Mouse (Mus musculus) hindbrain, embryonic 14.5 days (tissue): Measurements from ENCODE around the gene Usp48. TPM values are rescaled to one million over a fixed set of nuclear protein-coding genes. Genes with fewer than 3 reads are reported as not detected.
"Not testable (repeated sequence)": the region's sequence is repeated elsewhere in the genome, so short reads cannot be mapped to it uniquely, and the experiment has no call there.

ENCODE experiments used
- ATAC-seq: fragments of 200-750 bp; cut with Nextera tagmentation; 2 replicates; pipeline ENCODE4 v1.8.0; 2017; ENCODE audit warnings: moderate number of reproducible peaks, mild to moderate bottlenecking, moderate TSS enrichment, moderate library complexity; ENCODE audit not compliant: low FRiP score
- DNase-seq: peaks from one replicate; pipeline ENCODE4 v3.0.0-alpha.2; 2015; ENCODE audit warnings: low spot score
- H3K27ac ChIP-seq: fragments of 300-500 bp; sonication (generic); 2 replicates; pipeline ENCODE4 v1.5.1; 2014; ENCODE audit warnings: mild to moderate bottlenecking, moderate library complexity
- H3K27me3 ChIP-seq: fragments of 300-500 bp; sonication (generic); 2 replicates; pipeline ENCODE4 v1.6.1; 2014; ENCODE audit warnings: mild to moderate bottlenecking, low read length, mixed read lengths; ENCODE audit not compliant: control insufficient read depth, insufficient read depth
- H3K36me3 ChIP-seq: fragments of 300-500 bp; sonication (generic); replicated peaks from 2 replicates; pipeline ENCODE4 v1.6.1; 2014; ENCODE audit not compliant: control insufficient read depth, insufficient read depth
- H3K4me1 ChIP-seq: fragments of 300-500 bp; sonication (generic); replicated peaks from 2 replicates; pipeline ENCODE4 v1.6.1; 2014; ENCODE audit warnings: antibody characterized with exemption, low read length, mixed read lengths; ENCODE audit not compliant: control insufficient read depth, insufficient read depth
- H3K4me2 ChIP-seq: fragments of 300-500 bp; sonication (generic); replicated peaks from 2 replicates; pipeline ENCODE4 v1.6.1; 2014; ENCODE audit warnings: mild to moderate bottlenecking, moderate library complexity
- H3K4me3 ChIP-seq: fragments of 300-500 bp; sonication (generic); replicated peaks from 2 replicates; pipeline ENCODE4 v1.5.1; 2014; ENCODE audit warnings: mild to moderate bottlenecking, low read length
- H3K9ac ChIP-seq: fragments of 300-500 bp; sonication (generic); 2 replicates; pipeline ENCODE4 v1.6.1; 2014
- H3K9me3 ChIP-seq: fragments of 300-500 bp; sonication (generic); 2 replicates; pipeline ENCODE4 v1.6.1; 2016; ENCODE audit warnings: low read length; ENCODE audit not compliant: control insufficient read depth
- WGBS: fragments of 180-500 bp; shearing (Covaris S2); extraction: QIAGEN DNeasy Blood & Tissue Kit; methylation state at CpG from one replicate; pipeline ENCODE4 v1.1.7; 2014; 5-methylcytosine and 5-hydroxymethylcytosine counted together
- polyA plus RNA-seq: library from polyadenylated mRNA; unstranded; fragments of >200 nt; fragmentation: Nextera tagmentation; extraction: Ambion mirVana; gene quantifications from 2 replicates; pipeline ENCODE4 v1.2.1, GENCODE M21; 2014

Usp48 gene
- polyA plus RNA-seq, 1 experiment from 2014 or later: 70.9 TPM

- Histone ChIP-seq H3K27me3 (peaks cover 18% of the 10 kb centered on the region), H3K27ac (no peak overlapping the region), H3K36me3 (no peaks in the 10 kb centered on the region), H3K4me2 (no peak overlapping the region), H3K4me3 (no peak overlapping the region), H3K9me3 (no peaks in the 10 kb centered on the region), H3K9ac (no peak overlapping the region), H3K4me1 (peaks cover 5% of the 10 kb centered on the region; the same call in 1 of the 2 replicates)
- 81% methylated on average over 4 of the region's 4 CpGs for WGBS
- DNase-seq (no peak), ATAC-seq (no peak)
Measured at GRCm38 (mm10) chr4:137579789-137580188, 13.8 kb upstream of the Usp48 start.

- DNase-seq (no peak), ATAC-seq (no peak)
- H3K27ac ChIP-seq: no peak overlapping the region
- H3K4me3 ChIP-seq: no peak overlapping the region
- H3K4me1 ChIP-seq: peaks cover 5% of the 10 kb centered on the region; the same call in 1 of the 2 replicates
- peaks cover 18% of the 10 kb centered on the region for H3K27me3 ChIP-seq
- 87% methylated on average over 2 of the region's 2 CpGs for WGBS
- no peaks in the 10 kb centered on the region for H3K9me3 ChIP-seq
- no peak overlapping the region for H3K4me2 ChIP-seq
- no peak overlapping the region for H3K9ac ChIP-seq
- H3K36me3 ChIP-seq: no peaks in the 10 kb centered on the region
Measured at GRCm38 (mm10) chr4:137580299-137580698, 13.3 kb upstream of the Usp48 start.

- peaks cover 18% of the 10 kb centered on the region for H3K27me3 ChIP-seq
- DNase-seq: no peak
Measured at GRCm38 (mm10) chr4:137581815-137582214, 11.7 kb upstream of the Usp48 start.

GRCm38 (mm10) chr4:137589095-137589494 lies 4.5 kb upstream of the Usp48 start:
- not testable (repeated sequence) for H3K4me3 ChIP-seq, H3K27me3 ChIP-seq, DNase-seq, H3K9ac ChIP-seq, H3K27ac ChIP-seq, H3K4me1 ChIP-seq, H3K9me3 ChIP-seq, H3K36me3 ChIP-seq, ATAC-seq, H3K4me2 ChIP-seq
- 90% methylated on average over 2 of the region's 3 CpGs for WGBS

More at GRCm38 (mm10) chr4:137581815-137582214, 11.7 kb upstream of the Usp48 start:
- no peak for ATAC-seq
- H3K4me1 ChIP-seq: peaks cover 5% of the 10 kb centered on the region; the same call in 1 of the 2 replicates
- no peaks in the 10 kb centered on the region for H3K9me3 ChIP-seq
- H3K9ac ChIP-seq: no peak overlapping the region
- no peak overlapping the region for H3K4me3 ChIP-seq
- no peak overlapping the region for H3K4me2 ChIP-seq
- H3K36me3 ChIP-seq: no peaks in the 10 kb centered on the region
- no peak overlapping the region for H3K27ac ChIP-seq
- 23% methylated on average over 3 of the region's 3 CpGs for WGBS

GRCm38 (mm10) chr4:137589586-137589985 lies 4.0 kb upstream of the Usp48 start:
- Histone ChIP-seq H3K4me1 (no peaks in the 10 kb centered on the region), H3K9ac (no peak overlapping the region), H3K36me3 (no peaks in the 10 kb centered on the region), H3K9me3 (no peaks in the 10 kb centered on the region), H3K27ac (no peak overlapping the region), H3K27me3 (no peaks in the 10 kb centered on the region), H3K4me2 (no peak overlapping the region), H3K4me3 (no peak overlapping the region)
- DNase-seq (no peak), ATAC-seq (no peak)
- WGBS: 94% methylated on average over 3 of the region's 3 CpGs

- Histone ChIP-seq H3K4me3 (no peak overlapping the region), H3K9ac (no peak overlapping the region), H3K27ac (no peak overlapping the region), H3K36me3 (no peaks in the 10 kb centered on the region), H3K9me3 (no peaks in the 10 kb centered on the region), H3K27me3 (no peaks in the 10 kb centered on the region), H3K4me2 (no peak overlapping the region), H3K4me1 (peaks cover 13% of the 10 kb centered on the region)
- DNase-seq (no peak), ATAC-seq (no peak)
- 87% methylated on average over 4 of the region's 4 CpGs for WGBS
Measured at GRCm38 (mm10) chr4:137590961-137591360, 2.6 kb upstream of the Usp48 start.

- peak overlapping the region; percentile 99 for H3K27ac ChIP-seq
- H3K9me3 ChIP-seq: no peaks in the 10 kb centered on the region
- H3K27me3 ChIP-seq: no peaks in the 10 kb centered on the region
- peak overlapping the region; percentile 85 for H3K4me3 ChIP-seq
- H3K4me1 ChIP-seq: peaks cover 24% of the 10 kb centered on the region
- no peaks in the 10 kb centered on the region for H3K36me3 ChIP-seq
- peak overlapping the region; percentile 84 for H3K9ac ChIP-seq
- DNase-seq (peak; percentile 39), ATAC-seq (peak; percentile 2; the same call in 1 of the 2 replicates)
- peak overlapping the region; percentile 97 for H3K4me2 ChIP-seq
- 4% methylated on average over 40 of the region's 40 CpGs for WGBS
Measured at GRCm38 (mm10) chr4:137594496-137595270, 1.1 kb downstream of the Usp48 start.

GRCm38 (mm10) chr4:137597098-137597630 lies 3.6 kb downstream of the Usp48 start:
- Histone ChIP-seq H3K4me2 (no peak overlapping the region), H3K36me3 (no peaks in the 10 kb centered on the region), H3K27me3 (no peaks in the 10 kb centered on the region), H3K4me3 (no peak overlapping the region), H3K27ac (no peak overlapping the region), H3K9ac (no peak overlapping the region), H3K9me3 (no peaks in the 10 kb centered on the region), H3K4me1 (peaks cover 24% of the 10 kb centered on the region)
- no peak for ATAC-seq
- no peak for DNase-seq
- WGBS: 95% methylated on average over 4 of the region's 4 CpGs

- H3K27me3 ChIP-seq: no peaks in the 10 kb centered on the region
- H3K36me3 ChIP-seq: no peaks in the 10 kb centered on the region
- DNase-seq (no peak), ATAC-seq (no peak)
- no peak overlapping the region for H3K4me3 ChIP-seq
- no peak overlapping the region for H3K27ac ChIP-seq
- no peak overlapping the region for H3K9ac ChIP-seq
- peaks cover 26% of the 10 kb centered on the region for H3K4me1 ChIP-seq
- H3K4me2 ChIP-seq: no peak overlapping the region
- WGBS: 80% methylated on average over 5 of the region's 5 CpGs
- no peaks in the 10 kb centered on the region for H3K9me3 ChIP-seq
Measured at GRCm38 (mm10) chr4:137598577-137598976, 5.0 kb downstream of the Usp48 start.
